Mouse (Mus musculus) embryonic facial prominence, embryonic 10.5 days (tissue): ENCODE results near the gene Fbxo6. TPM values are rescaled to one million over a fixed set of nuclear protein-coding genes. Genes with fewer than 3 reads are reported as not detected.
"Not testable (repeated sequence)": the region's sequence is repeated elsewhere in the genome, so short reads cannot be mapped to it uniquely, and the experiment has no call there.

Experiments
- DNase-seq: peaks from one replicate; pipeline ENCODE4 v3.0.0-alpha.2; 2017; ENCODE audit warnings: low spot score
- H3K27ac ChIP-seq: fragments of 300-500 bp; sonication (generic); replicated peaks from 2 replicates; pipeline ENCODE4 v1.5.1; 2016; ENCODE audit warnings: mild to moderate bottlenecking
- H3K27me3 ChIP-seq: fragments of 300-500 bp; sonication (generic); replicated peaks from 2 replicates; pipeline ENCODE4 v1.6.1; 2016; ENCODE audit warnings: low read depth, mild to moderate bottlenecking; ENCODE audit not compliant: poor library complexity, severe bottlenecking
- H3K36me3 ChIP-seq: fragments of 300-500 bp; sonication (generic); replicated peaks from 2 replicates; pipeline ENCODE4 v1.6.1; 2016; ENCODE audit warnings: mild to moderate bottlenecking, moderate library complexity
- H3K4me1 ChIP-seq: fragments of 300-500 bp; sonication (generic); 2 replicates; pipeline ENCODE4 v1.6.1; 2016
- H3K4me3 ChIP-seq: fragments of 300-500 bp; sonication (generic); 2 replicates; pipeline ENCODE4 v1.5.1; 2016; ENCODE audit warnings: mild to moderate bottlenecking, moderate library complexity
- H3K9me3 ChIP-seq: fragments of 300-500 bp; sonication (generic); 2 replicates; pipeline ENCODE4 v1.6.1; 2016; ENCODE audit warnings: mild to moderate bottlenecking
- WGBS: fragments of 180-500 bp; shearing (Covaris S2); methylation state at CpG from one replicate; pipeline ENCODE4 v1.1.7; 2016; 5-methylcytosine and 5-hydroxymethylcytosine counted together
- polyA plus RNA-seq: library from polyadenylated mRNA; unstranded; fragments of >200 nt; fragmentation: Nextera tagmentation; extraction: Ambion mirVana; gene quantifications from 2 replicates; pipeline ENCODE4 v1.2.1, GENCODE M21; 2016

Fbxo6 gene
- 8.3 and 10.6 TPM in 2 replicates for polyA plus RNA-seq

- no peaks in the 10 kb centered on the region for H3K9me3 ChIP-seq
- H3K4me3 ChIP-seq = peak within 1 kb of the TSS; percentile 80
- 2% methylated on average over 67 of the region's 67 CpGs for WGBS
- no peaks in the 10 kb centered on the region for H3K27me3 ChIP-seq
- peaks cover 36% of the 10 kb centered on the region for H3K4me1 ChIP-seq
- peak within 1 kb of the TSS; percentile 88 for H3K27ac ChIP-seq
- peak; percentile 91 for DNase-seq
- H3K36me3 ChIP-seq = peaks cover 51% of the 10 kb centered on the region
Observed at GRCm38 (mm10) chr4:148151267-148152168, at the start of gene Fbxo6. Gene Fbxo6 (minus strand): TSS chr4:148152140.

- H3K9me3 ChIP-seq = no peaks in the 10 kb centered on the region
- peaks cover 33% of the 10 kb centered on the region for H3K27me3 ChIP-seq
- DNase-seq = no peak
- H3K4me1 ChIP-seq = peaks cover 11% of the 10 kb centered on the region; the same call in 1 of the 2 replicates
- no peak overlapping the region for H3K27ac ChIP-seq
- no peak overlapping the region for H3K4me3 ChIP-seq
- no peaks in the 10 kb centered on the region for H3K36me3 ChIP-seq
- WGBS = 44% methylated on average over 10 of the region's 10 CpGs
Observed at GRCm38 (mm10) chr4:148198721-148199120, 46.8 kb upstream of the Fbxo6 start.

- peaks cover 27% of the 10 kb centered on the region for H3K27me3 ChIP-seq
Observed at GRCm38 (mm10) chr4:148194400-148194799, 42.5 kb upstream of the Fbxo6 start.

GRCm38 (mm10) chr4:148192707-148193245 lies 40.8 kb upstream of the Fbxo6 start:
- no peak for DNase-seq
- Histone ChIP-seq H3K4me3 (no peak overlapping the region; the same call in 1 of the 2 replicates), H3K9me3 (no peaks in the 10 kb centered on the region), H3K27me3 (peaks cover 16% of the 10 kb centered on the region; the same call in 1 of the 2 replicates), H3K36me3 (no peaks in the 10 kb centered on the region), H3K4me1 (peaks cover 4% of the 10 kb centered on the region), H3K27ac (no peak overlapping the region)
- 36% methylated on average over 11 of the region's 11 CpGs for WGBS

More at GRCm38 (mm10) chr4:148194400-148194799, 42.5 kb upstream of the Fbxo6 start:
- H3K9me3 ChIP-seq = no peaks in the 10 kb centered on the region
- no peaks in the 10 kb centered on the region for H3K36me3 ChIP-seq
- no peak overlapping the region for H3K4me3 ChIP-seq
- H3K27ac ChIP-seq = no peak overlapping the region
- H3K4me1 ChIP-seq = peaks cover 9% of the 10 kb centered on the region
- DNase-seq = no peak

GRCm38 (mm10) chr4:148188767-148189166 lies 36.8 kb upstream of the Fbxo6 start:
- 87% methylated on average over 1 of the region's 1 CpGs for WGBS
- DNase-seq = not testable (repeated sequence)

GRCm38 (mm10) chr4:148185819-148186218 lies 33.9 kb upstream of the Fbxo6 start:
- no peak for DNase-seq
- H3K27me3 ChIP-seq = peaks cover 22% of the 10 kb centered on the region
- no peak overlapping the region for H3K27ac ChIP-seq
- H3K4me3 ChIP-seq = no peak overlapping the region
- 66% methylated on average over 4 of the region's 4 CpGs for WGBS
- peaks cover 20% of the 10 kb centered on the region for H3K4me1 ChIP-seq
- H3K36me3 ChIP-seq = no peaks in the 10 kb centered on the region
- no peaks in the 10 kb centered on the region for H3K9me3 ChIP-seq

More at GRCm38 (mm10) chr4:148188767-148189166, 36.8 kb upstream of the Fbxo6 start:
- not testable (repeated sequence) for H3K27ac ChIP-seq, H3K9me3 ChIP-seq, H3K36me3 ChIP-seq, H3K4me3 ChIP-seq
- H3K4me1 ChIP-seq = peaks cover 19% of the 10 kb centered on the region
- H3K27me3 ChIP-seq = peaks cover 15% of the 10 kb centered on the region; the same call in 1 of the 2 replicates

GRCm38 (mm10) chr4:148184564-148184963 lies 32.6 kb upstream of the Fbxo6 start:
- Histone ChIP-seq H3K27me3 (peaks cover 22% of the 10 kb centered on the region), H3K27ac (no peak overlapping the region), H3K4me1 (peaks cover 20% of the 10 kb centered on the region), H3K4me3 (no peak overlapping the region), H3K9me3 (no peaks in the 10 kb centered on the region), H3K36me3 (no peaks in the 10 kb centered on the region)
- DNase-seq = peak; percentile 57
- WGBS = 35% methylated on average over 9 of the region's 9 CpGs

- Histone ChIP-seq H3K4me3 (no peak overlapping the region), H3K27ac (no peak overlapping the region), H3K36me3 (no peaks in the 10 kb centered on the region), H3K4me1 (peaks cover 20% of the 10 kb centered on the region), H3K27me3 (peaks cover 39% of the 10 kb centered on the region), H3K9me3 (no peaks in the 10 kb centered on the region)
- no peak for DNase-seq
- WGBS = 41% methylated on average over 8 of the region's 8 CpGs
Observed at GRCm38 (mm10) chr4:148182363-148182762, 30.4 kb upstream of the Fbxo6 start.

GRCm38 (mm10) chr4:148181483-148181882 lies 29.5 kb upstream of the Fbxo6 start:
- H3K27me3 ChIP-seq = peaks cover 44% of the 10 kb centered on the region
- no peak overlapping the region for H3K4me3 ChIP-seq
- 90% methylated on average over 12 of the region's 12 CpGs for WGBS
- H3K9me3 ChIP-seq = no peaks in the 10 kb centered on the region
- no peak for DNase-seq
- H3K27ac ChIP-seq = no peak overlapping the region
- peaks cover 20% of the 10 kb centered on the region for H3K4me1 ChIP-seq
- H3K36me3 ChIP-seq = no peaks in the 10 kb centered on the region

- H3K4me3 ChIP-seq = no peak overlapping the region
- peaks cover 12% of the 10 kb centered on the region for H3K4me1 ChIP-seq
- no peak for DNase-seq
- H3K27ac ChIP-seq = no peak overlapping the region
- H3K27me3 ChIP-seq = peaks cover 71% of the 10 kb centered on the region
- no peaks in the 10 kb centered on the region for H3K36me3 ChIP-seq
- H3K9me3 ChIP-seq = no peaks in the 10 kb centered on the region
Observed at GRCm38 (mm10) chr4:148177716-148178115, 25.8 kb upstream of the Fbxo6 start.

- not testable (repeated sequence) for H3K27ac ChIP-seq, DNase-seq, H3K4me3 ChIP-seq, H3K4me1 ChIP-seq, H3K9me3 ChIP-seq, H3K36me3 ChIP-seq
- 68% methylated on average over 6 of the region's 6 CpGs for WGBS
- H3K27me3 ChIP-seq = peaks cover 73% of the 10 kb centered on the region
Observed at GRCm38 (mm10) chr4:148176603-148177002, 24.7 kb upstream of the Fbxo6 start.

- Histone ChIP-seq H3K27ac (no peak overlapping the region), H3K36me3 (no peaks in the 10 kb centered on the region), H3K9me3 (no peaks in the 10 kb centered on the region), H3K4me3 (no peak overlapping the region), H3K4me1 (peaks cover 11% of the 10 kb centered on the region), H3K27me3 (peaks cover 93% of the 10 kb centered on the region)
- WGBS = 8% methylated on average over 12 of the region's 12 CpGs
- no peak for DNase-seq
Observed at GRCm38 (mm10) chr4:148174495-148174862, 22.5 kb upstream of the Fbxo6 start.
